Mouse (Mus musculus): Measurements from ENCODE around the gene Ugt2b5. TPM values are rescaled to one million over a fixed set of nuclear protein-coding genes. Genes with fewer than 3 reads are reported as not detected.
A peak's percentile ranks its signal among the peaks of the same experiment; 100 is the strongest.
"Not testable (repeated sequence)": the region's sequence is repeated elsewhere in the genome, so short reads cannot be mapped to it uniquely, and the experiment has no call there.

The Ugt2b5 gene
- 146 and 156 TPM in 2 replicates for polyA plus RNA-seq (2015; fragmentation: Nextera tagmentation; extraction: Ambion mirVana)

DNA sequence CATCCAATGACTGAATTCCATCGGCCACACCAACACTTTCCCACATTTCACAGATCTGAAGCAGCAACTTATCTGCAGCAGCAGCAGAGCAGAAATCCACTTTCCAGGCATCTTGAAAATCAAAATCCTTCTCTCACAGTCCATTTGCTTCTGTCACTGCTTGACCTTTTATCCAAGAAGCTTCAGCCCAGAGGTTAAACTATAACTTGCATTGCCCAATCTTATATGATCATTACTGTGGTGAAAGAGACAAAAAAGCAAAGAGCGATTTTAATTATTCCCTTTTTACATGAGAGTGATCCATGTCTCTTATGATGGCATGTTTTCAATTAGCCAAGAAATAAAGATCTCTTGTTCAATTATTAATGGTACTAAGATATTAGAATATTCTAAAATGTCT lies at the start of gene Ugt2b5:
Gene Ugt2b5, minus strand, starts transcription at position 123 of the 400 bp plus-strand sequence.
- WGBS (ENCODE audit: insufficient replicate concordance): 51% methylated on average over 1 of the region's 2 CpGs
- H3K27me3 ChIP-seq (ENCODE audit: insufficient read depth, low read length); H3K4me3 ChIP-seq (ENCODE audit: low read depth, low read length); H3K36me3 ChIP-seq (replicated peaks; ENCODE audit: insufficient read depth, low read length); DNase-seq; H3K27ac ChIP-seq (ENCODE audit: low read depth); H3K4me1 ChIP-seq (ENCODE audit: insufficient read depth); H3K9me3 ChIP-seq (ENCODE audit: low read length); H3K9ac ChIP-seq (replicated peaks); H3K4me2 ChIP-seq (ENCODE audit: low read depth, low read length): not testable (repeated sequence)
- peak; percentile 56 for ATAC-seq

DNA sequence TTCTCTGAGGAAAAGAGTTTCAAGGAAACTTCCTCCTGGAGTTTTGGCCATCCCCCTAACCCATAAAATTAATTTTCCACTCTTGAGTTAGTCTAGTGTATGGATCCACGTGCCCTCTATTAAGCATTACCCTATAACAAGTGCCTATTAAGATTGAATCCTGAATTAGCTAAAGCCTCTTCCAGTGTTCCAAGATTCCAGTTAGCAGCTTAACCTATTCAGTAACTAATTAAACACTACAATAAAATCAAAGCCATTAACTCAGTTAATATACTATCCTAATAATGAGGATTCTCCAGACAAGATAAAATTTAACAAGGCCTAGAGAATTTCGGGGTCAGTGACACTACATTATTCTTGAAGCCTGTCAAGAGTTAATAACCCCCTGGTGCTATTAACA lies 35.7 kb upstream of the Ugt2b5 start:
- not testable (repeated sequence) for DNase-seq; H3K36me3 ChIP-seq (replicated peaks; ENCODE audit: insufficient read depth, low read length); H3K27me3 ChIP-seq (ENCODE audit: insufficient read depth, low read length); H3K9ac ChIP-seq (replicated peaks); H3K9me3 ChIP-seq (ENCODE audit: low read length); H3K4me2 ChIP-seq (ENCODE audit: low read depth, low read length); H3K27ac ChIP-seq (ENCODE audit: low read depth); ATAC-seq; H3K4me1 ChIP-seq (ENCODE audit: insufficient read depth); H3K4me3 ChIP-seq (ENCODE audit: low read depth, low read length)
- 54% methylated on average over 2 of the region's 2 CpGs for WGBS (ENCODE audit: insufficient replicate concordance)

DNA sequence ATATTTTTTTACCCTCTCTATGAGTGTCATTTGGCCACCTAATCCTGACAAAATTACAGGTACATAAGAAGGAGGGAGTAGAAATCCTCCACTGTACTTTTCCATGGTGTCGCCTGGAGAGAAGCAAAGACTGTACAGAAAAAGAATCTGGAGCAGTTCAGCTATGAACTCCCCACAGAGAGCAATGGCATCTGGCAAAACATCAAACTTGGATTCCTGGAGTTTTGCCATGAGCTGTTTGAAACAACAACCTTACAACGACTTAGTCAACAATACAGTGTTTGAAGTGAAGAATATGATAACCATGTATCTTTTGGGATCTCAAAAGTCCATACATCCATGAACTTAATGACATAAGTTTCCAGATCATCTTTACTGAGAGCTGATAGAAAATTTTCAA lies 34.6 kb upstream of the Ugt2b5 start:
- DNase-seq (no peak), ATAC-seq (no peak)
- H3K4me3 ChIP-seq (ENCODE audit: low read depth, low read length): no peak overlapping the region
- H3K9me3 ChIP-seq (ENCODE audit: low read length): no peaks in the 10 kb centered on the region
- TF ChIP-seq EP300 (IDR thresholded peaks at IDR 0.05; ENCODE audit: low read depth) (no peak), CTCF (IDR thresholded peaks at IDR 0.05; ENCODE audit: low read depth) (no peak)
- H3K9ac ChIP-seq (replicated peaks): no peak overlapping the region
- H3K27me3 ChIP-seq (ENCODE audit: insufficient read depth, low read length): no peaks in the 10 kb centered on the region
- H3K36me3 ChIP-seq (replicated peaks; ENCODE audit: insufficient read depth, low read length): no peaks in the 10 kb centered on the region
- no peak overlapping the region for H3K4me2 ChIP-seq (ENCODE audit: low read depth, low read length)
- H3K27ac ChIP-seq (ENCODE audit: low read depth): no peak overlapping the region
- no peaks in the 10 kb centered on the region for H3K4me1 ChIP-seq (ENCODE audit: insufficient read depth)
- WGBS (ENCODE audit: insufficient replicate concordance): 41% methylated on average over 2 of the region's 2 CpGs

DNA sequence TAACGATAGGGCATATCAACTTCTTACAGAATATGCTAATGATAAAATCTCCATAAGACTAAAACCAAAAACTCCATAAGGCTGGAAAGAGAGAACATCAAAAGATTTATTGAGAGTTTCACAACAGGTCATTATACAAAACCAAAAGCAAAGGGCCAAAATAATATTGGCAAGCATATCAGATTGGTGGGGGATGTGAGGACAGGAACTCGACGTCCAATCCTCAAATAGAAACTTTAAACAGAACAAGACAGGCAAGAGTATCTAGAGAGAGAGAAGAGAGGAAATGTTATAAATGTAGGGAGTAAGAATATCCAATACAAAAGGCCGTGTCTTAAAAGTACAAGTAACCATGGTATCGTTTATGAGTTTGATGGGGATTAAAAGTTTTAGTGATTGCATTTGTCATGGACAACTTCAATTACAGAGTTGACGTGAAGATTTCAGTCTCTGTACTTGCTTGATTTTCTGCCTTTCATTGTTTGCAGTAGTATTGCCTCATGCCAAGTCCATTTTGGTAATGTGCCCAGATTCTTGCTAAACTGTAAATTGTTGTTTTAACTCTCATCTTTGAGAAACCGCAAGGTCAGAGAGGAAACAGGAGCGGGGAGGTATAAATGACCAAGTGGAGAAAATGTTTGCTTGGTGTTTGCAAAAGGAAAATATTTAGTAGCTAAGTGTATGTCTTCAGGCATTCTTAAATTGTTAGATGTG lies 7.8 kb upstream of the Ugt2b5 start:
- WGBS (ENCODE audit: insufficient replicate concordance): 56% methylated on average over 8 of the region's 8 CpGs
- peak overlapping the region; percentile 43; the same call in 1 of the 2 replicates for H3K4me2 ChIP-seq (ENCODE audit: low read depth, low read length)
- no peaks in the 10 kb centered on the region for H3K27me3 ChIP-seq (ENCODE audit: insufficient read depth, low read length)
- no peaks in the 10 kb centered on the region for H3K4me1 ChIP-seq (ENCODE audit: insufficient read depth)
- no peaks in the 10 kb centered on the region for H3K9me3 ChIP-seq (ENCODE audit: low read length)
- ATAC-seq (peak; percentile 87), DNase-seq (peak; percentile 18)
- no peak for TF ChIP-seq EP300 (IDR thresholded peaks at IDR 0.05; ENCODE audit: low read depth)
- TF ChIP-seq CTCF (IDR thresholded peaks at IDR 0.05; ENCODE audit: low read depth): no peak
- no peaks in the 10 kb centered on the region for H3K36me3 ChIP-seq (replicated peaks; ENCODE audit: insufficient read depth, low read length)
- no peak overlapping the region for H3K4me3 ChIP-seq (ENCODE audit: low read depth, low read length)
- no peak overlapping the region for H3K9ac ChIP-seq (replicated peaks)
- no peak overlapping the region for H3K27ac ChIP-seq (ENCODE audit: low read depth)

DNA sequence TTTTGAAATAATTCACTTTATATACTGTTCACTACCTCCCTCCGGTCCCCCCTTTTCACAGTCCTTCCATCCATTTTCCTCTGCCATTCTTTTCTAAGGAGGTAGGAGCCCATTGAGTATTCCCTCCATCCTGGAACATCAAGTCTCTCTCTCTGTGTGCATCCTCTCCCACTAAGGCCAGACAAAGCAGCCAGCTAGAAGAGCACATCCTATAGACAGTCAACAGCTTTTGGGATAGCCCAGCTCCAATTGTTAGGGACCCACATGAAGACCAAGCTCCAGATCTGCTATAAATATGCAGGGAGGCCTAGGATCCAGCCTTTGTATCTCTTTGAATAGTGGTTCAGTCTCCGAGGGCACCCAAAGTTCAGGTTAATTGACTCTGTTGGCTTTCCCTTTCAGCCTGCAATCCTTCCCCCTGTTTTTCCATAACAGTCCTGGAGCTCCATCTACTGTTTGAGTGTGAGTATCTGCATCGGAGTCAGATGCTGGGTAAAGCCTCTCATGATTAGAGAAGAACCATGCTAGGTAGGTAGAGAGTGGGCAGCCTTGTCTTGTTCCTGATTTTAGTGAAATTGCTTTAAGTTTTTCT lies 2.8 kb upstream of the Ugt2b5 start:
- Histone ChIP-seq H3K4me1 (ENCODE audit: insufficient read depth) (no peaks in the 10 kb centered on the region), H3K27ac (ENCODE audit: low read depth) (no peak overlapping the region), H3K36me3 (replicated peaks; ENCODE audit: insufficient read depth, low read length) (no peaks in the 10 kb centered on the region), H3K4me3 (ENCODE audit: low read depth, low read length) (no peak overlapping the region), H3K9me3 (ENCODE audit: low read length) (no peaks in the 10 kb centered on the region), H3K4me2 (ENCODE audit: low read depth, low read length) (no peak overlapping the region), H3K9ac (replicated peaks) (no peak overlapping the region), H3K27me3 (ENCODE audit: insufficient read depth, low read length) (no peaks in the 10 kb centered on the region)
- WGBS (ENCODE audit: insufficient replicate concordance): 35% methylated on average over 3 of the region's 3 CpGs
- DNase-seq (peak; percentile 20), ATAC-seq (peak; percentile 69)
- peak; percentile 79 for TF ChIP-seq CTCF (IDR thresholded peaks at IDR 0.05; ENCODE audit: low read depth)
- TF ChIP-seq EP300 (IDR thresholded peaks at IDR 0.05; ENCODE audit: low read depth): no peak

DNA sequence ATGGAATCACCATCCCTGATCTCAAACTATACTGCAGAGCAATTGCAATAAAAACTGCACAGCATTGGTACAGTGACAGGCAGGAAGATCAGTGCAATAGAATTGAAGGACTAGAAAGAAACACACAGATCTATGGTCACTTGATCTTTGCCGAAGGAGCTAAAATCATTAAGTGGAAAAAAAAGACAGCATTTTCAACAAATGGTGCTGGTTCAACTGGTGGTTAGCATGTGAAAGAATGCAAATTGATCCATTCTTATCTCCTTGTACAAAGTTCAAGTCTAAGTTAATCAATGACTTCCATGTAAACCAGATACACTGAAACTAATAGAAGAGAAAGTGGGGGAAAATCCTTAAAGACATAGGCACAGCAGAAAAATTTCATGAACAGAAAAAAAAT lies 36.4 kb downstream of the Ugt2b5 start:
- H3K4me1 ChIP-seq (ENCODE audit: insufficient read depth); H3K27me3 ChIP-seq (ENCODE audit: insufficient read depth, low read length); H3K27ac ChIP-seq (ENCODE audit: low read depth); H3K9ac ChIP-seq (replicated peaks); DNase-seq; H3K4me3 ChIP-seq (ENCODE audit: low read depth, low read length); H3K36me3 ChIP-seq (replicated peaks; ENCODE audit: insufficient read depth, low read length); H3K4me2 ChIP-seq (ENCODE audit: low read depth, low read length); H3K9me3 ChIP-seq (ENCODE audit: low read length): not testable (repeated sequence)
- TF ChIP-seq EP300 (IDR thresholded peaks at IDR 0.05; ENCODE audit: low read depth): peak; percentile 39; the same call in 1 of the 2 replicates
- ATAC-seq: peak; percentile 70
- 73% methylated on average over 1 of the region's 1 CpGs for whole genome bisulfite sequencing (ENCODE audit: insufficient replicate concordance)

All from liver, postnatal 0 days (tissue).